Mouse (Mus musculus) intestine, postnatal 0 days (tissue): ENCODE results near the gene Cpsf4l. TPM values are rescaled to one million over a fixed set of nuclear protein-coding genes. Genes with fewer than 3 reads are reported as not detected.

Source experiments
- ATAC-seq: fragments of 200-750 bp; cut with Nextera tagmentation; 2 replicates; pipeline ENCODE4 v1.8.0; 2017; ENCODE audit warnings: mild to moderate bottlenecking, moderate TSS enrichment, moderate library complexity
- H3K27ac ChIP-seq: fragments of 300-500 bp; sonication (generic); 2 replicates; pipeline ENCODE4 v1.5.1; 2014; ENCODE audit warnings: mild to moderate bottlenecking, low read depth, low read length, moderate library complexity
- H3K27me3 ChIP-seq: fragments of 300-500 bp; sonication (generic); replicated peaks from 2 replicates; pipeline ENCODE4 v1.6.1; 2014; ENCODE audit warnings: low read length, mixed read lengths; ENCODE audit not compliant: control insufficient read depth, insufficient read depth
- H3K36me3 ChIP-seq: fragments of 300-500 bp; sonication (generic); 2 replicates; pipeline ENCODE4 v1.6.1; 2014; ENCODE audit warnings: mild to moderate bottlenecking, moderate library complexity; ENCODE audit not compliant: control insufficient read depth, insufficient read depth
- H3K4me1 ChIP-seq: fragments of 300-500 bp; sonication (generic); replicated peaks from 2 replicates; pipeline ENCODE4 v1.6.1; 2014; ENCODE audit warnings: antibody characterized with exemption, low read length, mixed read lengths; ENCODE audit not compliant: control insufficient read depth, insufficient read depth
- H3K4me2 ChIP-seq: fragments of 300-500 bp; sonication (generic); replicated peaks from 2 replicates; pipeline ENCODE4 v1.6.1; 2014; ENCODE audit warnings: low read depth, mild to moderate bottlenecking, moderate library complexity
- H3K4me3 ChIP-seq: fragments of 300-500 bp; sonication (generic); 2 replicates; pipeline ENCODE4 v1.5.1; 2014; ENCODE audit warnings: low read depth, low read length
- H3K9ac ChIP-seq: fragments of 300-500 bp; sonication (generic); 2 replicates; pipeline ENCODE4 v1.6.1; 2014; ENCODE audit warnings: mild to moderate bottlenecking, low read depth, low read length
- H3K9me3 ChIP-seq: fragments of 300-500 bp; sonication (generic); 2 replicates; pipeline ENCODE4 v1.6.1; 2016; ENCODE audit warnings: mixed run types; ENCODE audit not compliant: control insufficient read depth
- CTCF ChIP-seq: sonication (generic); IDR thresholded peaks from 2 replicates; pipeline ENCODE4 v1.5.1; 2016; ENCODE audit warnings: low read depth, mild to moderate bottlenecking, control low read depth, antibody characterized with exemption, moderate library complexity
- WGBS: fragments of 180-500 bp; shearing (Covaris S2); extraction: QIAGEN DNeasy Blood & Tissue Kit; methylation state at CpG from one replicate; pipeline ENCODE4 v1.1.7; 2014; 5-methylcytosine and 5-hydroxymethylcytosine counted together
- polyA plus RNA-seq: library from polyadenylated mRNA; unstranded; fragments of >200 nt; fragmentation: Nextera tagmentation; extraction: Ambion mirVana; gene quantifications from 2 replicates; pipeline ENCODE4 v1.2.1, GENCODE M21; 2015

The Cpsf4l gene
- polyA plus RNA-seq, 1 experiment from 2014 or later, result not detected

- Histone ChIP-seq H3K4me3 (peak overlapping the region; percentile 69), H3K4me2 (peak overlapping the region; percentile 87), H3K9ac (peak overlapping the region; percentile 69), H3K36me3 (no peaks in the 10 kb centered on the region), H3K4me1 (peaks cover 13% of the 10 kb centered on the region; the same call in 1 of the 2 replicates), H3K9me3 (no peaks in the 10 kb centered on the region), H3K27ac (peak overlapping the region; percentile 87), H3K27me3 (no peaks in the 10 kb centered on the region)
- 0 out of 2 replicates have a peak, but pooled peaks have one; percentile 4 for ATAC-seq
- no peak for TF ChIP-seq CTCF
- WGBS, result 13% methylated on average over 15 of the region's 15 CpGs
Measured at GRCm38 (mm10) chr11:113752158-113752661, 42.4 kb upstream of the Cpsf4l start.

- H3K9me3 ChIP-seq, result no peaks in the 10 kb centered on the region
- peak within 1 kb of the TSS; percentile 69 for H3K9ac ChIP-seq
- TF ChIP-seq CTCF, result no peak
- no peaks in the 10 kb centered on the region for H3K36me3 ChIP-seq
- ATAC-seq, result peak; percentile 61
- no peaks in the 10 kb centered on the region for H3K27me3 ChIP-seq
- peak within 1 kb of the TSS; percentile 69 for H3K4me3 ChIP-seq
- WGBS, result 0% methylated on average over 44 of the region's 44 CpGs
- peaks cover 17% of the 10 kb centered on the region; the same call in 1 of the 2 replicates for H3K4me1 ChIP-seq
- H3K27ac ChIP-seq, result peak within 1 kb of the TSS; percentile 87
- peak within 1 kb of the TSS; percentile 87 for H3K4me2 ChIP-seq
Measured at GRCm38 (mm10) chr11:113751484-113752084, 41.8 kb upstream of the Cpsf4l start, which contains the start of gene Cdc42ep4. Gene Cdc42ep4, minus strand, starts transcription at chr11:113751881.

GRCm38 (mm10) chr11:113750571-113751483 lies 41.0 kb upstream of the Cpsf4l start:
- Histone ChIP-seq H3K4me3 (peak overlapping the region; percentile 69), H3K4me1 (peaks cover 17% of the 10 kb centered on the region; the same call in 1 of the 2 replicates), H3K27me3 (no peaks in the 10 kb centered on the region), H3K9me3 (no peaks in the 10 kb centered on the region), H3K9ac (peak overlapping the region; percentile 69), H3K4me2 (peak overlapping the region; percentile 87), H3K36me3 (no peaks in the 10 kb centered on the region; the same call in 1 of the 2 replicates), H3K27ac (peak overlapping the region; percentile 87)
- peak; percentile 78 for TF ChIP-seq CTCF
- under 1% methylated on average over 65 of the region's 67 CpGs for WGBS
- ATAC-seq, result peak; percentile 76

DNA sequence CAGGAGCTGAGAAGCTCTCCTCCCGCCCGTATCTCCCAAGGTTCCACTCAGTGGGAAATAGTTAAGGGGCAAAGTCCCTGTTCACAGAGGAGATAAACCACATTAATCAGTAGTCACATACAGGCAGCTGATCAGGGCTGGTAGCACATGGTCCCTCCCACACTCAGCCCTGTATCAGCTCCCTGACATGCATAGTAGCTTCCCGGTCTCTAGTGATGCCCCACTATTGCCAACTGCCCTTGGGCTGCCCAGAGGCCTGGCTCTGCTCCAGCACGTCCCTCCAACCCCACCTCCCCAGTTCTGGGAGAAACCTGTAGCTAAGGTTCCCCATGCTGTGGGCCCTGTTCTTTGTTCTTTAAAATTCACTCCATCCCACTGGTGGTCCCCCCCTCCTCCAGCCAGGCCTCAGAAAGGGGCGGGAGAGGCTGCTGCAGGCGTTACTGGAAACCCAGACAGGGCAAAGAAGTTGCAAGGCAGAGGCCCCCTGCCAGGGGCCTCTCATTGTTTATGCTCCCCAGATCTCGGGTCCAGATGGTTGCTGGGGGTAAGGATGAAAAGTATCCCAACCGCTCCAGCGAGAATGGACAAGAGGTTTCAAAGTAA lies 40.0 kb upstream of the Cpsf4l start:
- Histone ChIP-seq H3K4me1 (peaks cover 17% of the 10 kb centered on the region; the same call in 1 of the 2 replicates), H3K36me3 (no peaks in the 10 kb centered on the region; the same call in 1 of the 2 replicates), H3K9ac (peak overlapping the region; percentile 69), H3K27me3 (no peaks in the 10 kb centered on the region), H3K4me3 (peak overlapping the region; percentile 69), H3K9me3 (no peaks in the 10 kb centered on the region), H3K4me2 (peak overlapping the region; percentile 87), H3K27ac (peak overlapping the region; percentile 87)
- 4% methylated on average over 9 of the region's 9 CpGs for WGBS
- peak; percentile 64 for ATAC-seq
- TF ChIP-seq CTCF, result no peak

DNA sequence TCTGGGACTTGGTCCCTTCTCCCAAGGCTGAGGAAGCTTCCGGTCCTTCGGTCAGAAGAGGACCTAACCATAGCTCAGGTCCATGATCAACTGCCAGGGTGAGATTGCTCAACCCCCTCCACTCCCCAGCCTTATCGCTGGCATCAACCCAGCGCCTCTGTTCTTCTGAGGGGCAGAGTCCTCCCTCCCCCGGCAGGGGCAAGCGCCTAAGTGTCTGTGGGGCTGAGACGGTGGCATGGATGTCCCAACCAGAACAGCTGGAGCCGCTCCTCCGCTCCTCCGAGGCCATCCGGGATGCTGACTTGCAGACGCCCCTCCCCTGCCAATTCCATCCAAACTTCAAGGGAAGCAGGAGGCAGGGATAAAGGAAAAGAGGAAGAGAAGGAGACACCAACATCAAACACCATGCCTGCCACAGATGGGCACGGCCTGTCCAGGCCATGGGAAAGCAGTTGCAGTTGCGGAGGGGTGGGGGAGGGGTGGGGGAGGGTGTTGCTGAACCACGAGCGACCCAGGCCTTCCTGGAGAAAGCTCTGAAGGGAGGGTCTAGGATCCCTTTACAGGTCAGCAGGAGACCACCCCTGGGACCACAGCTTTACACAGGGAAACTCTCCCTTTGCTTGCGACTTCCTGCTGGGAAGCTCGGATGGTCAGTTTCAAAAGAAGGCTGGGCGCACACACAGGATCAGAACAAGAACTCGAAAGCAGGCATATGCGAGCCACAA lies 39.1 kb upstream of the Cpsf4l start:
- TF ChIP-seq CTCF, result no peak
- Histone ChIP-seq H3K27ac (peak overlapping the region; percentile 87), H3K4me3 (peak overlapping the region; percentile 69), H3K4me2 (peak overlapping the region; percentile 87), H3K4me1 (peaks cover 17% of the 10 kb centered on the region; the same call in 1 of the 2 replicates), H3K27me3 (no peaks in the 10 kb centered on the region), H3K9ac (peak overlapping the region; percentile 69), H3K36me3 (no peaks in the 10 kb centered on the region; the same call in 1 of the 2 replicates), H3K9me3 (no peaks in the 10 kb centered on the region)
- 3% methylated on average over 21 of the region's 21 CpGs for WGBS
- peak; percentile 3; the same call in 1 of the 2 replicates for ATAC-seq
